21 mouse cellular contexts compared by ENCODE assay signal in genomic region chr16:16939543-16939942, GRCm38 (mm10).
"Had no signal": no experiment of that assay in that cellular context is flagged by ENCODE, and none has a peak within 500 bp of the region (broad histone marks: within the 10 kb centered on the region; RNA-seq: fewer than 3 reads in every experiment).

No protein-coding gene starts in this region.

- H3K4me2 ChIP-seq: liver, embryonic 12.5 days; lung, embryonic 14.5 days; midbrain, embryonic 13.5 days; neural tube, embryonic 13.5 days had no signal

- DNase-seq: kidney, adult 18-20 months; kidney, adult 9 months; kidney, postnatal 36 days; layer of hippocampus, postnatal 36 days; lung, embryonic 14.5 days; retina, postnatal 1 day; right cerebral cortex, postnatal 25 days; spleen, adult 18-20 months; thymus, postnatal 25 days had no signal

- H3K36me3 ChIP-seq: liver, embryonic 12.5 days; midbrain, embryonic 10.5 days; midbrain, embryonic 13.5 days; neural tube, embryonic 13.5 days had no signal

- H3K4me3 ChIP-seq: left cerebral cortex, adult 2 months; liver, embryonic 12.5 days; midbrain, embryonic 10.5 days; midbrain, embryonic 13.5 days; myocyte; neural tube, embryonic 13.5 days had no signal

- H3K9ac ChIP-seq: liver, embryonic 12.5 days; lung, embryonic 14.5 days; midbrain, embryonic 13.5 days; neural tube, embryonic 13.5 days had no signal

- H3K27me3 ChIP-seq: liver, embryonic 12.5 days; midbrain, embryonic 13.5 days; neural tube, embryonic 13.5 days had no signal

- H3K4me1 ChIP-seq: liver, embryonic 12.5 days; midbrain, embryonic 10.5 days; midbrain, embryonic 13.5 days; neural tube, embryonic 13.5 days had no signal

- H3K9me3 ChIP-seq: midbrain, embryonic 13.5 days; neural tube, embryonic 13.5 days had no signal

- ATAC-seq: inflammation-experienced regulatory T-cells, adult 6 months; intestine, embryonic 16.5 days; liver, embryonic 12.5 days; lung, postnatal 0 days; midbrain, embryonic 13.5 days; midbrain, embryonic 16.5 days had no signal

- H3K27ac ChIP-seq: kidney, postnatal 0 days; left cerebral cortex, adult 2 months; liver, embryonic 12.5 days; macrophage; midbrain, embryonic 10.5 days; midbrain, embryonic 13.5 days; neural tube, embryonic 13.5 days had no signal
